Mouse (Mus musculus): ENCODE data around the gene Nsmce3.
A peak's percentile ranks its signal among the peaks of the same experiment; 100 is the strongest.

The Nsmce3 gene

DNA sequence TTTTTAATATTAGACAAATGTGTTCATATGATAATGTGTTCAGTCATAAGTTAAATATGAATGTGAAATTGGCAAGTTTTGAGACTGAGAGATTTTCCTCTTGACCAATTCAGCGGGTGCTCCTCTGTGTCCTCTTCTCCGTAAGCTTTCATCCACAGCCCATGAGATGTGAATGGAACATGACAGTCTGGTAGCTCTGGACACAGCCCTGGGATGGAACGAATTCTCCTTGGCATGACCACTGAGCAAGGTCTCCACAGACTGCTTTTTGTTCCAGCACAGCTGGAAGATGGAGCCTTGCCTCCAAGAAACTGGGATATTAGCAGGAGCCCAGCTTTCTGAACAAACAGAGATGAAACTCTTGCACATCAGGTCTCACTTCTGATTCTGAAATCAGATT lies 9.8 kb downstream of the Nsmce3 start:
- DNase-seq (ENCODE audit: low read depth, low spot score) = no peak

DNA sequence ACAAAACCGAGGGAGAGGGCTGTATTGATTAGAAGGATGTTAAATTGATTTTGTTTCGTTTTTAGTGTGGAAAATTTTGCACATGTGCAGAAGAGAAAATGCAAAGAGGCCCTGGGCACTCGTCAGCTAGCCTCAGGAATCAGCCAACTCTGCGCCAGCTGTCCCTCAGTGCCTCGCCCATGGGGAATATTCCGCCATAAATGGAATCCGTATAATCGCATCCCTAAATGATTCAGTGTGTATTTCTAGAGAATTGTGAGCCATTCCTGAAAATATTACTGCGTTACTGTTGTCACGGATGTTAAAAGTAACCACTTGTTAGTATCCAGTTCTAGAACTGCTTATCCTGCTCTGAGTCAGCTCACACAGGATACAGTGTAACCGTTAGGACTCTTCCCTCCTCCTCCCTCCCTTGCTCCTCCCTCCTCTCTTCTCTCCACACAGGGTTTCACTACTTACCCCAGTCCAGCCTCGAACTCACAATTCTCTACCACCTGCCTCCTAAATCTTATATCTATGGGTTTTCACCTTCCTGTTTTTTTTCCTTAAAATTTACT lies 16.2 kb downstream of the Nsmce3 start:
- no peak for DNase-seq (ENCODE audit: low read depth, low spot score)

DNA sequence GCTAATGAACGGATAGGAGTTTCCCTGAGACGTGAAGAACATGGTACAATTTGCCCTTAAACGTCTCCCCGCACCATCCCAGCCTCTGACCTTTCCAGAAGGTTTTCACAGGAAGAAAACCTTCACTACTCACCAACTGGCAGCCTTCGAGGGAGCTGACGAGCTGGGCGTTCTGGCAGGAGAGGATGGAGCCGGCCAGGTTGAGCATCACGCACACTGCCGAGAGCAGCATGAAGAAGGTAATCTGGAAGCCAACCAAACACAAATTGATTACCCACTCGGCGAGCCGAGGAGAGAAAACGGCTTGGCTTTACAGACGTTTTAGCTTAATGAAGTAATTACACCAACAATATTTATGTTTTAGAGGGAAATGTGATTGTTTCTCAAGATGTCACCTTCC lies 16.8 kb downstream of the Nsmce3 start:
- no peak for DNase-seq (ENCODE audit: low read depth, low spot score)

DNA sequence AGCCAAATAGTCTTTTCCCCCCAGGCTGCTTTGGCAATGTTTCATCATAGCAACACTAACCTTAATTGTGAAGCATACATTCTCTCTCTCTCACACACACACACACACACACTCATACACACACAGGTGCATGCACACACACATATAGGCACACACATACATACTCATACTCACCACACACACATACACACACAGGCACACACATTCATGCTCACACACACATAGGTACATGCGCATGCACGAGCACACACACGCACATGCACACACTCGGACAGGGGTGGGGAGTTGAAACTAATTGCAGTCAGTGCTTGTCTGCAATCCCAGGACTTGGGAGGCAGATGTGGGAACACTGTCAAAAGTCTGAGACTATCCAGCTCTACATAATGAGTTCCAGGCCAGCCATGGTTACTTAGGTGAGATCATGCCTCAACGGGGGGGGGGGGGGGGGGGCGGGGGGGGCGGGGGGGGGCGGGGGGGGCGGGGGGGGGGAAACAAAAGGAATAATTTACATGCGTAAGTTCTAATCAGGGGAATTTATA lies 17.3 kb downstream of the Nsmce3 start:
- DNase-seq (ENCODE audit: low read depth, low spot score) = no peak

DNA sequence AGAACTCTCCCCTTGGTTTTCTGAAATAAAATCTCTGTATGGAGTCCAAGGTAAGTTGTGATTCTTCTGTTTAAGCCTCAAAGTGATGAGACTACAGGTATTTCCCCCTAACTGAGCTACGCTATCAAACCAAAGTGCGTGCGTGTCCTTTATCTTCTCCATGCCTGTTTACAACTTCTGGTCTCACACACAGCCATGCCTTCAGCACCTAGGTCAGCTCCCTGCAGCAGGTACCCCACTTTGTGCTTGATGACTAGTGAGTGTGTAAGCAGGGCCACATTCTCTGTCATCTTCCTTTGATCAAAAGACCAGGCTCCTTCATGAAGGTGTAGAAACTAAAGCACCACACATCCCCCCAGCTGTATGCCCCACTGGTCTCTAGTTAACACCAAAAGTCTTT lies 22.0 kb downstream of the Nsmce3 start:
- DNase-seq (ENCODE audit: low read depth, low spot score) = no peak

DNA sequence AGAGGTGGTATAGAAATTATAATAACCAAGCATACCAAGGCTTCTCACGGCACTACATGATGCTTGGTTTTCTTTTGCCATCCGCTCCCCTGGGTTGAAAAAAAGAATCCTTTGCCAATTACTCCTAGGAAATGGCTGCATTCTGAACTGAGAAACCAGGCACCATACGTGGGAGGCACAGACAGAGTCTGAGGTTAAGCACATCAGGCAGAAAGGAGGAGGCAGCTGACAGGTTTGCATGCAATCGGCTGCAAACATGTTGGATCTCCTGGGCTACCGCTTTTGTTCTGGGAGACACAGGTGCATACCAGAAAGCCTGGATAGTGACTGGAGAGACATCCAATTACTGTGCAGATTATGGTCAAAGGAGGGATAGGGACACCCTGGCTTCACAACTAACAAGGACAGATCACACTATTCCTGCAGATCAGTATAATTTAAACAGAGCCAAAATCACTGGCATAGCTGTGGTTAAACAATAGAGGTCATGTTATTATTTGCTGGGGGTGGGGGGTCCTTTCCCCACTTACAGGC lies 25.4 kb downstream of the Nsmce3 start:
- DNase-seq (ENCODE audit: low read depth, low spot score) = no peak

DNA sequence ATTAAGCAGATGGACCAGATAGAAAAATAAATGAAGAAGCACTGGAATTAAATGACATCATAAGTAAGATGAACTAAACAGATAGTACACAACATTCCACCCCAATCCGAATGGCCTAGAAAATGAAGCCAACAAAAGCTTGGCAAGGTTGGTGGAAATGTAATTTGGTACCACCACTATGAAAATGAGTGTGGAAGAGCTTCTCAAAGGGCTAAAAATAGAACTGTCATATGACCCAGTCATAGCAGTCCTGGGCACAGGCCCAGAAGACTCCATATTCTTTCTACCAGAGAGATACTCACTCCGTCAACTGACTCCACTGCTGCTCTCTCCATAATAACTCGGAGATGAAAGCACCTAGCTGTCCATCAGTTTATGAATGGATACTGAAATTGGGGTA lies 26.7 kb downstream of the Nsmce3 start:
- no peak for DNase-seq (ENCODE audit: low read depth, low spot score)

DNA sequence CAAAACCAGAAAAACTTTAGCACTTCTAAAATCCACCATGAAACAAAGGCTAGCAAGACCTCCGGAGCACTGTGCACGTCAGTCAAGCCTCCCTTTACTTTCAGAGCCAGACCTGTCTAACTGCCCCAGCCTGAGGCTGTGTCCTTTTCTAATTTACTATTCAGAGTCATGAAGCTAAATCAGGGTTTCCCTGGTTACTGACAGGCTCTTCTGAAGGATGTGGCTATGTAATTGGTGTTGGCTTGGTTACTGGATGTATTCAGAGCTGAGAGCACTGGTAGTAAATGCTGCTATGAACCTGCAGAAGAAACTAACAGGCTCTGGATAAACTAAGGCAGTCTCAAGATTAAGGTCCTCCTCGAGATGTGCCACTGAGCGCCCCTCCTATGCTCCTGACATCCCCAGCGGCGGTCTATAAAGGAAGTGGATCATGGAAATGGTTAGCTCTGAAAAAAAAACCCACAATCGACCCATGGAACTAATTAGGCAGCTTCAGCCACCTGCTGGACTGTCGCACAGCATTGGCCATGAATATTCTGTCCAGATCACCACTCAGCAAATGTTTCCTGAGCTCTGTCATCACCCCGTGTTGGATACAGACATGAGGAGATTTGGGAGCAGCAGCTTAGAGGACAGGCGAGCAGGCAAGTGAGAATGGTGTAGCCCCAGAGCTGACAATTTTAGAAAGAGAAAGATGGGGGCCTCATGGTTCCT lies 31.7 kb downstream of the Nsmce3 start:
- DNase-seq (ENCODE audit: low read depth, low spot score) = no peak

DNA sequence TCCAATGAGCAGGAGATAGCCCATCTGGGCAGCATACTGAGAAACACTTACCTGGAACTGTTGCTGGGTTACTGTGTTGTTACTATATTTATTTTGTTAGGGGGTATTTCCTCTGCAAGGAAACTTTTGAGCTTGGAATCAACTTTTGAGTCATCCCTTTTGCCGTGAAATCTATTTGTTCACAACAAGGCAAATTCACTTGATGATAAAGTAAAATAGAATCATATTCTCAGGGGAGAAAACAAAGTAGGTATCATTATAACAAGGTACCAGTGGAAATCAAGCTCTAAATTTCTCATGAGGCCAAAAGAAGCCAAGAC lies 32.3 kb downstream of the Nsmce3 start:
- no peak for DNase-seq (ENCODE audit: low read depth, low spot score)

DNA sequence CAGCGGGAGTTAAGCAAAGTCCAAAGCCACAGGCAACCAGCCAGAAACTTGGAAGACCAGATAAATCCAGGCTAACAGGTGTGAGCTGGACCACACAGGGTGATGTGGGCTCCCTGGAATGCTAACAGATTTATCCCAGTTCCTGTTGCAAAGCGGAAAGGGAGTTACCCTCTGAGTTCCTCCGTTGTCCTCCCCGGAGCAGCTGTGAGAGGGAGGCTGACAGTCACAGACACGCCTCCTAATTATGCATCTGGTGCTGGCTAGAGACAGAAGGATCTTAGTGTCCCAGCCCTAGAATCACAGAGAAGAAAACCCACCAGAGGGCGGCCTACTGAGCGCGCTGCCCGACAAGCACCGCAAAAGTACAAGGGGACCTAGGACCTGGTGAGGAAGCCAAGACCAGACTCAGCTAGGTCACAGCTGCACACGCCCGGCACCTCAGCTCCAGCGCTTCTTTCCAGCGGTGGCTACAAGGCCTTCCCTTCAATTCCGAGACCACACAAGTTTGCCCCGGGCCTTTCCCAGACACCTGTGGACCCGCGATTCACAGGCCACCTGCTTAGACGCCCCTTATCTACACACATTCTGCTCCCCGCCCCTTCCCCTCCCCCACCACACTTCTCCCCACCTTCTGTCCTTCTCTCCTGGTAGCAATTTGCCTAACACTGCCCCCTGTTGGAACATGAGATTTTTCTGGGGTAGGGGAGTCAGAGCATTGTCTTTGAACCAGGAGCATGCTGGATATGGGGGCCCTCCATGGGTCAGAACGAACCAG lies 32.8 kb downstream of the Nsmce3 start:
- peak; percentile 64 for DNase-seq (ENCODE audit: low read depth, low spot score)

DNA sequence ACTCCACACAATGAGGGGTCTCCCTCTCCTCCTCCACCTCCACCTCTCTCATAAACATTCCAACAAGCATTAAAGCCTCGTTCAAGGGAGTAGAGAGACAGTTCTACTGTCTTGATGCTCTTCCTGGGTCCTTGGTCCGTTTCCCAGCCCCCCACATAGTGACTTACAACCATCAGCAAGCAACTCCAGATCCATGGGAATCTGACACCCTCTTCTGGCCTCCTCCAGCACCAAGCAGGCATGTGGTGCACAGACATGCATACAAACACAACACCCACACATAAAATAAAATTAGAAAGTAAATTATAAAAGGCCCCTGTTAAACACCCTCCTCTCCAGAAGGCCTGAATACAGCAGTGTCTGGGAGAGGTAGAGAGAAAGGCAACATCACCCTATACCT lies 33.5 kb downstream of the Nsmce3 start:
- DNase-seq (ENCODE audit: low read depth, low spot score) = no peak

DNA sequence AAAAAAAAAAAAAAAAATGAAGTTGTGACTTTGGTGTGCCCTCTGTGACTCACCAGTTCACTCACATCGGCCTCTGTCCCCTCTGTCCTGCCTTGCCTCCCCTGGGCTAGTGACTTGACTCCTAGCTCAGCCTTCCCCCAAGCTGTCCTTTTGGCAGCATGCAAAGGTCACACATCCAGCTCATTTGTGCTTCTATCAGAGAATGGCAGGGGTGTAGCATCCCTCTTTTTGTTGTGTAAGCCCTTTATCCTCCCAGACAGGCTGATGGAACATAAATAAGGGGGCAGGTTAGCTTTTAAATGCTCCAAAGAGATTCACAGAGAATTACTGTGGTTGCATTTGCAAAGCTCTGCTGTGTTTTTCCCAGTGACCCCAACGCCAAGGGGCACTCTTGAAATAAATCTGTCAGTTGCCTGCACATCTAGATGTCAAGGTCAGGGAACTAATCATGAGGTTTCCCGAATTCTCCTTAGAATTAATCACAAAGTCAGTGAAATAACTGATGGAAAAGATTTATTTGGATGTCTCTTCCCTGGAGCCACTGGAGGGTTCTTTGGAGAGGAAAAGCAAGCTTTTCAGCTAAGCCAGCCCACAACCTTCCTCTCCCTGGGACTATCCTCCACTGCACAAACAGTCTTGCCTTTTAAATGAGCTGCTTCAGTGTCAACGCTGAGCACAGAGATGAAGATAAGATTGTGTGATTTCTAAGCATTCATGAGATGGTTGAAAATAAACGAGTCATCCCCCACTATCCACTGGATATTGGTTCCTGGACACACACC lies 42.4 kb downstream of the Nsmce3 start:
- DNase-seq (ENCODE audit: low read depth, low spot score) = no peak

DNA sequence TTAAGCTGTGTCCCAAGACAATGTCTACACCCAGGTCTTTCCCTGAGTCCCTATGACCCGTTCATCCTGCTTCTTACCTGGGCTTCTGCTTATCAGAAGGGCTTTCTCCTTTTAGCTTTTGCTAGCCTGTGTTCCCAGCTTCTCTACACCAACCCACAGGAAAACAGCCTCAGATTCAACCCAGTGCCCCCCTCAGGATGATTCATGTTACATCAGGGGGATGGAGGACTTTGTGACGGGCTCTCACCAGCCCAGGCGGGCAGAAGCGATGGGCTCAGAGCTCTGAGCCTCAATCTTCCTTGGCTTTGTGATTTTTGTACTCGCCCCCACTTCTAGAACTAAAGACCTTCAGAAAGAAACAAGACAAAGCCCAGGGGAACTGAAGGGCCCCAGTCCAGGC lies 51.7 kb downstream of the Nsmce3 start:
- no peak for DNase-seq (ENCODE audit: low read depth, low spot score)

DNA sequence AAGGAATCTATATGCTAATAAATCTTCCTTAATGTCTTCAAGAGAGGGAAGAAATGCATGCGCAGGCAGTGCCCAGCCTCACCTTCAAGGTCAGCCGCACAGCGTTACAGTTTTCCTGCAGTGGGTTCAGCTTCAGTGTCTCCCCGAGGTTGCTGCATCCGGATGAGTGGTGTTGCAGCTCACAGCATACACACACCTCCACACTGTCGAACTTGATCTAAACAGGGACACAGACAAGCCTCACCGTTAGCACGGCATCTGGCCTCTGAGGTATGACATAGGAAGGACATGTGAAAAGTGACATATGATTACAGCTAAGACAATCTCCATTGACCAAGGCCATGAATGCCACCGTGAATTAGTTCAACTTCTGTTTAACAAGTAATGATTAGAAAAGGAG lies 53.1 kb downstream of the Nsmce3 start:
- DNase-seq (ENCODE audit: low read depth, low spot score) = no peak

Measured in telencephalon, adult 2 months (tissue).